Mouse (Mus musculus): ENCODE data around the gene Wnt5b. TPM values are rescaled to one million over a fixed set of nuclear protein-coding genes. Genes with fewer than 3 reads are reported as not detected.

Wnt5b gene
- polyA plus RNA-seq, 2 experiments = 0.26 to 0.50 TPM

- 35% methylated on average over 4 of the region's 4 CpGs for WGBS (ENCODE audit: insufficient replicate concordance)
These were observed 123.1 kb downstream of the Wnt5b start for GRCm38 (mm10) chr6:119421001-119421400.

GRCm38 (mm10) chr6:119420357-119420756 lies 123.8 kb downstream of the Wnt5b start:
- ATAC-seq (ENCODE audit: insufficient read depth) = no peak
- DNase-seq (ENCODE audit: low read depth in 3 of 3, low spot score in 3 of 3) = no peak
- Histone ChIP-seq H3K4me1 (replicated peaks; ENCODE audit: control insufficient read depth in 2 of 2, insufficient read depth in 2 of 2, low read length in 1 of 2) (peaks cover 0 to 12% of the 10 kb centered on the region in 2 experiments; a peak in 3 of 4 replicates), H3K9me3 (ENCODE audit: control insufficient read depth, low read length) (no peaks in the 10 kb centered on the region), H3K9ac (replicated peaks) (no peak overlapping the region), H3K27ac (no peak overlapping the region), H3K4me2 (ENCODE audit: low read depth) (no peak overlapping the region), H3K4me3 (ENCODE audit: insufficient read depth in 1 of 2, low read depth in 2 of 2, low read length in 2 of 2) (no peak overlapping the region), H3K36me3 (replicated peaks; ENCODE audit: control insufficient read depth, insufficient read depth, low read depth) (no peaks in the 10 kb centered on the region), H3K27me3 (ENCODE audit: control insufficient read depth, insufficient read depth, low read length) (no peaks in the 10 kb centered on the region)
- TF ChIP-seq EP300 (IDR thresholded peaks at IDR 0.05; ENCODE audit: low read depth) = no peak
- no peak for TF ChIP-seq CTCF (IDR thresholded peaks at IDR 0.05; ENCODE audit: low read depth)
- WGBS (ENCODE audit: insufficient replicate concordance) = 62% methylated on average over 5 of the region's 5 CpGs

More at GRCm38 (mm10) chr6:119421001-119421400, 123.1 kb downstream of the Wnt5b start:
- no peak overlapping the region for H3K27ac ChIP-seq
- ATAC-seq (ENCODE audit: insufficient read depth) (no peak), DNase-seq (ENCODE audit: low read depth in 3 of 3, low spot score in 3 of 3) (no peak)
- H3K27me3 ChIP-seq (ENCODE audit: control insufficient read depth, insufficient read depth, low read length) = no peaks in the 10 kb centered on the region
- TF ChIP-seq EP300 (IDR thresholded peaks at IDR 0.05; ENCODE audit: low read depth) = no peak
- no peak for TF ChIP-seq CTCF (IDR thresholded peaks at IDR 0.05; ENCODE audit: low read depth)
- H3K36me3 ChIP-seq (replicated peaks; ENCODE audit: control insufficient read depth, insufficient read depth, low read depth) = no peaks in the 10 kb centered on the region
- peaks cover 0 to 12% of the 10 kb centered on the region in 2 experiments; a peak in 3 of 4 replicates for H3K4me1 ChIP-seq (replicated peaks; ENCODE audit: control insufficient read depth in 2 of 2, insufficient read depth in 2 of 2, low read length in 1 of 2)
- H3K9me3 ChIP-seq (ENCODE audit: control insufficient read depth, low read length) = no peaks in the 10 kb centered on the region
- H3K4me2 ChIP-seq (ENCODE audit: low read depth) = no peak overlapping the region
- no peak overlapping the region for H3K9ac ChIP-seq (replicated peaks)
- H3K4me3 ChIP-seq (ENCODE audit: insufficient read depth in 1 of 2, low read depth in 2 of 2, low read length in 2 of 2) = no peak overlapping the region

GRCm38 (mm10) chr6:119419412-119419811 lies 124.7 kb downstream of the Wnt5b start:
- H3K9me3 ChIP-seq (ENCODE audit: control insufficient read depth, low read length) = no peaks in the 10 kb centered on the region
- no peak for DNase-seq (ENCODE audit: low read depth in 3 of 3, low spot score in 3 of 3)
- no peak overlapping the region for H3K9ac ChIP-seq (replicated peaks)
- H3K4me2 ChIP-seq (ENCODE audit: low read depth) = no peak overlapping the region
- no peak for ATAC-seq (ENCODE audit: insufficient read depth)
- 72% methylated on average over 7 of the region's 7 CpGs for WGBS (ENCODE audit: insufficient replicate concordance)
- peaks cover 0 to 12% of the 10 kb centered on the region in 2 experiments; a peak in 3 of 4 replicates for H3K4me1 ChIP-seq (replicated peaks; ENCODE audit: control insufficient read depth in 2 of 2, insufficient read depth in 2 of 2, low read length in 1 of 2)
- H3K4me3 ChIP-seq (ENCODE audit: insufficient read depth in 1 of 2, low read depth in 2 of 2, low read length in 2 of 2) = no peak overlapping the region
- H3K27me3 ChIP-seq (ENCODE audit: control insufficient read depth, insufficient read depth, low read length) = no peaks in the 10 kb centered on the region
- no peak for TF ChIP-seq CTCF (IDR thresholded peaks at IDR 0.05; ENCODE audit: low read depth)
- no peaks in the 10 kb centered on the region for H3K36me3 ChIP-seq (replicated peaks; ENCODE audit: control insufficient read depth, insufficient read depth, low read depth)
- H3K27ac ChIP-seq = no peak overlapping the region

- WGBS (ENCODE audit: insufficient replicate concordance) = 71% methylated on average over 7 of the region's 7 CpGs
- H3K27ac ChIP-seq = no peak overlapping the region
- H3K9ac ChIP-seq (replicated peaks) = no peak overlapping the region
- H3K4me2 ChIP-seq (ENCODE audit: low read depth) = no peak overlapping the region
- no peaks in the 10 kb centered on the region for H3K27me3 ChIP-seq (ENCODE audit: control insufficient read depth, insufficient read depth, low read length)
- no peak for DNase-seq (ENCODE audit: low read depth in 3 of 3, low spot score in 3 of 3)
- peaks cover 0 to 12% of the 10 kb centered on the region in 2 experiments; a peak in 3 of 4 replicates for H3K4me1 ChIP-seq (replicated peaks; ENCODE audit: control insufficient read depth in 2 of 2, insufficient read depth in 2 of 2, low read length in 1 of 2)
- ATAC-seq (ENCODE audit: insufficient read depth) = no peak
- H3K9me3 ChIP-seq (ENCODE audit: control insufficient read depth, low read length) = no peaks in the 10 kb centered on the region
- TF ChIP-seq CTCF (IDR thresholded peaks at IDR 0.05; ENCODE audit: low read depth) = no peak
- TF ChIP-seq EP300 (IDR thresholded peaks at IDR 0.05; ENCODE audit: low read depth) = no peak
- H3K36me3 ChIP-seq (replicated peaks; ENCODE audit: control insufficient read depth, insufficient read depth, low read depth) = no peaks in the 10 kb centered on the region
- H3K4me3 ChIP-seq (ENCODE audit: insufficient read depth in 1 of 2, low read depth in 2 of 2, low read length in 2 of 2) = no peak overlapping the region
These were observed 125.5 kb downstream of the Wnt5b start for GRCm38 (mm10) chr6:119418392-119419251.

GRCm38 (mm10) chr6:119417821-119418220 lies 126.3 kb downstream of the Wnt5b start:
- no peak overlapping the region for H3K27ac ChIP-seq
- no peak overlapping the region for H3K4me3 ChIP-seq (ENCODE audit: insufficient read depth in 1 of 2, low read depth in 2 of 2, low read length in 2 of 2)
- no peaks in the 10 kb centered on the region for H3K36me3 ChIP-seq (replicated peaks; ENCODE audit: control insufficient read depth, insufficient read depth, low read depth)
- H3K9me3 ChIP-seq (ENCODE audit: control insufficient read depth, low read length) = no peaks in the 10 kb centered on the region
- no peak overlapping the region for H3K9ac ChIP-seq (replicated peaks)
- 52% methylated on average over 7 of the region's 7 CpGs for WGBS (ENCODE audit: insufficient replicate concordance)
- no peak for DNase-seq (ENCODE audit: low read depth in 3 of 3, low spot score in 3 of 3)
- H3K4me2 ChIP-seq (ENCODE audit: low read depth) = no peak overlapping the region
- ATAC-seq (ENCODE audit: insufficient read depth) = no peak
- no peaks in the 10 kb centered on the region for H3K27me3 ChIP-seq (ENCODE audit: control insufficient read depth, insufficient read depth, low read length)
- TF ChIP-seq CTCF (IDR thresholded peaks at IDR 0.05; ENCODE audit: low read depth) (no peak), EP300 (IDR thresholded peaks at IDR 0.05; ENCODE audit: low read depth) (no peak)
- H3K4me1 ChIP-seq (replicated peaks; ENCODE audit: control insufficient read depth in 2 of 2, insufficient read depth in 2 of 2, low read length in 1 of 2) = peaks cover 0 to 12% of the 10 kb centered on the region in 2 experiments; a peak in 3 of 4 replicates

Measured in liver, embryonic 14.5 days (tissue).